Mouse (Mus musculus) neural tube, embryonic 13.5 days (tissue): ENCODE data around the gene Pygl. TPM values are rescaled to one million over a fixed set of nuclear protein-coding genes. Genes with fewer than 3 reads are reported as not detected.

Experiments
- ATAC-seq: fragments of 200-750 bp; cut with Nextera tagmentation; 2 replicates; pipeline ENCODE4 v1.8.0; 2017; ENCODE audit warnings: low read depth, mild to moderate bottlenecking, moderate TSS enrichment, moderate library complexity
- H3K27ac ChIP-seq: fragments of 300-500 bp; sonication (generic); replicated peaks from 2 replicates; pipeline ENCODE4 v1.5.1; 2015; ENCODE audit warnings: moderate library complexity, mild to moderate bottlenecking, inconsistent platforms
- H3K27me3 ChIP-seq: fragments of 300-500 bp; sonication (generic); 2 replicates; pipeline ENCODE4 v1.6.1; 2015; ENCODE audit warnings: mild to moderate bottlenecking, inconsistent platforms
- H3K36me3 ChIP-seq: fragments of 300-500 bp; sonication (generic); 2 replicates; pipeline ENCODE4 v1.6.1; 2015; ENCODE audit warnings: mild to moderate bottlenecking, inconsistent platforms
- H3K4me1 ChIP-seq: fragments of 300-500 bp; sonication (generic); replicated peaks from 2 replicates; pipeline ENCODE4 v1.6.1; 2015; ENCODE audit warnings: inconsistent platforms
- H3K4me2 ChIP-seq: fragments of 300-500 bp; sonication (generic); 2 replicates; pipeline ENCODE4 v1.6.1; 2015; ENCODE audit warnings: inconsistent platforms, mild to moderate bottlenecking, moderate library complexity
- H3K4me3 ChIP-seq: fragments of 300-500 bp; sonication (generic); 2 replicates; pipeline ENCODE4 v1.5.1; 2015; ENCODE audit warnings: mild to moderate bottlenecking, inconsistent platforms
- H3K9ac ChIP-seq: fragments of 300-500 bp; sonication (generic); 2 replicates; pipeline ENCODE4 v1.6.1; 2015; ENCODE audit warnings: moderate library complexity, mild to moderate bottlenecking, inconsistent platforms
- H3K9me3 ChIP-seq: fragments of 300-500 bp; sonication (generic); 2 replicates; pipeline ENCODE4 v1.6.1; 2016; ENCODE audit warnings: inconsistent platforms
- WGBS: fragments of 180-500 bp; shearing (Covaris S2); methylation state at CpG from one replicate; pipeline ENCODE4 v1.1.7; 2015; 5-methylcytosine and 5-hydroxymethylcytosine counted together
- polyA plus RNA-seq: library from polyadenylated mRNA; unstranded; fragments of >200 nt; fragmentation: Nextera tagmentation; extraction: Ambion mirVana; gene quantifications from 2 replicates; pipeline ENCODE4 v1.2.1, GENCODE M21; 2015

Pygl gene
- polyA plus RNA-seq, 1 experiment from 2014 or later: 6.4 TPM

- H3K27ac ChIP-seq: peak overlapping the region; percentile 75
- peak; percentile 62; the same call in 1 of the 2 replicates for ATAC-seq
- H3K4me3 ChIP-seq: no peak overlapping the region
- H3K4me2 ChIP-seq: no peak overlapping the region
- no peak overlapping the region for H3K9ac ChIP-seq
- H3K9me3 ChIP-seq: no peaks in the 10 kb centered on the region
- peaks cover 19% of the 10 kb centered on the region for H3K4me1 ChIP-seq
- peaks cover 20% of the 10 kb centered on the region for H3K36me3 ChIP-seq
- H3K27me3 ChIP-seq: no peaks in the 10 kb centered on the region
- WGBS: 27% methylated on average over 15 of the region's 15 CpGs
Observed at GRCm38 (mm10) chr12:70247683-70248474, 16.6 kb upstream of the Pygl start.

- H3K4me2 ChIP-seq: no peak overlapping the region
- ATAC-seq: no peak
- 80% methylated on average over 7 of the region's 7 CpGs for WGBS
- peaks cover 9% of the 10 kb centered on the region for H3K4me1 ChIP-seq
- no peak overlapping the region for H3K4me3 ChIP-seq
- no peak overlapping the region for H3K9ac ChIP-seq
- H3K27ac ChIP-seq: no peak overlapping the region
- peaks cover 16% of the 10 kb centered on the region; the same call in 1 of the 2 replicates for H3K36me3 ChIP-seq
- no peaks in the 10 kb centered on the region for H3K9me3 ChIP-seq
- H3K27me3 ChIP-seq: no peaks in the 10 kb centered on the region
Observed at GRCm38 (mm10) chr12:70242550-70242949, 11.3 kb upstream of the Pygl start.

GRCm38 (mm10) chr12:70239741-70240140 lies 8.5 kb upstream of the Pygl start:
- ATAC-seq: no peak
- no peak overlapping the region for H3K4me3 ChIP-seq
- peaks cover 13% of the 10 kb centered on the region for H3K4me1 ChIP-seq
- H3K27ac ChIP-seq: no peak overlapping the region
- H3K27me3 ChIP-seq: no peaks in the 10 kb centered on the region
- H3K36me3 ChIP-seq: 0 out of 2 replicates have a peak, but pooled peaks cover under 1% of the 10 kb centered on the region
- H3K9ac ChIP-seq: no peak overlapping the region
- WGBS: 76% methylated on average over 5 of the region's 5 CpGs
- H3K4me2 ChIP-seq: no peak overlapping the region
- H3K9me3 ChIP-seq: no peaks in the 10 kb centered on the region

- Histone ChIP-seq H3K27ac (no peak overlapping the region; the same call in 1 of the 2 replicates), H3K4me2 (no peak overlapping the region), H3K4me1 (peaks cover 14% of the 10 kb centered on the region), H3K9ac (no peak overlapping the region), H3K27me3 (no peaks in the 10 kb centered on the region), H3K4me3 (no peak overlapping the region), H3K36me3 (no peaks in the 10 kb centered on the region), H3K9me3 (no peaks in the 10 kb centered on the region)
- no peak for ATAC-seq
- WGBS: 34% methylated on average over 8 of the region's 8 CpGs
Observed at GRCm38 (mm10) chr12:70238604-70239003, 7.3 kb upstream of the Pygl start.

- H3K27ac ChIP-seq: peak overlapping the region; percentile 53
- ATAC-seq: peak; percentile 92
Observed at GRCm38 (mm10) chr12:70234938-70235484, 3.7 kb upstream of the Pygl start.

GRCm38 (mm10) chr12:70234411-70234810 lies 3.1 kb upstream of the Pygl start:
- peaks cover 17% of the 10 kb centered on the region for H3K4me1 ChIP-seq
- no peaks in the 10 kb centered on the region for H3K36me3 ChIP-seq
- 21% methylated on average over 6 of the region's 6 CpGs for WGBS
- no peak overlapping the region for H3K4me3 ChIP-seq
- H3K9ac ChIP-seq: no peak overlapping the region
- no peak overlapping the region for H3K27ac ChIP-seq
- peak overlapping the region; percentile 65; the same call in 1 of the 2 replicates for H3K4me2 ChIP-seq
- H3K27me3 ChIP-seq: 0 out of 2 replicates have a peak, but pooled peaks cover 2% of the 10 kb centered on the region
- no peaks in the 10 kb centered on the region for H3K9me3 ChIP-seq
- ATAC-seq: peak; percentile 82

More at GRCm38 (mm10) chr12:70234938-70235484, 3.7 kb upstream of the Pygl start:
- Histone ChIP-seq H3K4me3 (peak overlapping the region; percentile 32), H3K27me3 (0 out of 2 replicates have a peak, but pooled peaks cover 2% of the 10 kb centered on the region), H3K9me3 (no peaks in the 10 kb centered on the region), H3K4me2 (peak overlapping the region; percentile 65), H3K9ac (peak overlapping the region; percentile 61), H3K36me3 (no peaks in the 10 kb centered on the region), H3K4me1 (peaks cover 17% of the 10 kb centered on the region)
- whole genome bisulfite sequencing: 4% methylated on average over 13 of the region's 13 CpGs

- Histone ChIP-seq H3K9ac (no peak overlapping the region), H3K36me3 (no peaks in the 10 kb centered on the region), H3K27ac (no peak overlapping the region), H3K27me3 (0 out of 2 replicates have a peak, but pooled peaks cover 2% of the 10 kb centered on the region), H3K4me1 (peaks cover 13% of the 10 kb centered on the region), H3K4me3 (no peak overlapping the region), H3K4me2 (no peak overlapping the region), H3K9me3 (no peaks in the 10 kb centered on the region)
- 89% methylated on average over 6 of the region's 6 CpGs for WGBS
- no peak for ATAC-seq
Observed at GRCm38 (mm10) chr12:70233637-70234315, 2.5 kb upstream of the Pygl start.

- ATAC-seq: no peak
- Histone ChIP-seq H3K9me3 (no peaks in the 10 kb centered on the region), H3K27me3 (0 out of 2 replicates have a peak, but pooled peaks cover 2% of the 10 kb centered on the region), H3K4me1 (peaks cover 16% of the 10 kb centered on the region), H3K9ac (no peak overlapping the region), H3K4me2 (no peak overlapping the region), H3K27ac (no peak overlapping the region), H3K36me3 (no peaks in the 10 kb centered on the region), H3K4me3 (no peak overlapping the region)
- WGBS: 45% methylated on average over 5 of the region's 5 CpGs
Observed at GRCm38 (mm10) chr12:70232020-70232544, 794 bp upstream of the Pygl start.

GRCm38 (mm10) chr12:70228155-70228554 lies 3.1 kb downstream of the Pygl start:
- no peak overlapping the region for H3K9ac ChIP-seq
- H3K36me3 ChIP-seq: no peaks in the 10 kb centered on the region
- H3K27ac ChIP-seq: no peak overlapping the region
- no peak overlapping the region for H3K4me3 ChIP-seq
- peak overlapping the region; percentile 91 for H3K4me2 ChIP-seq
- no peaks in the 10 kb centered on the region for H3K9me3 ChIP-seq
- no peak for ATAC-seq
- 71% methylated on average over 11 of the region's 11 CpGs for WGBS
- peaks cover 18% of the 10 kb centered on the region; the same call in 1 of the 2 replicates for H3K4me1 ChIP-seq
- H3K27me3 ChIP-seq: peaks cover 9% of the 10 kb centered on the region

- Histone ChIP-seq H3K4me2 (peak overlapping the region; percentile 91), H3K27me3 (peaks cover 9% of the 10 kb centered on the region), H3K4me3 (peak overlapping the region; percentile 44), H3K36me3 (no peaks in the 10 kb centered on the region), H3K9me3 (no peaks in the 10 kb centered on the region), H3K4me1 (peaks cover 18% of the 10 kb centered on the region; the same call in 1 of the 2 replicates), H3K9ac (peak overlapping the region; percentile 71), H3K27ac (no peak overlapping the region)
- peak; percentile 79 for ATAC-seq
- 1% methylated on average over 51 of the region's 52 CpGs for WGBS
Observed at GRCm38 (mm10) chr12:70227121-70227932, 4.0 kb downstream of the Pygl start.

- Histone ChIP-seq H3K36me3 (no peaks in the 10 kb centered on the region), H3K9me3 (no peaks in the 10 kb centered on the region), H3K27ac (no peak overlapping the region), H3K27me3 (peaks cover 9% of the 10 kb centered on the region), H3K9ac (peak overlapping the region; percentile 71), H3K4me3 (peak overlapping the region; percentile 44), H3K4me1 (peaks cover 15% of the 10 kb centered on the region; the same call in 1 of the 2 replicates), H3K4me2 (peak overlapping the region; percentile 91)
- no peak for ATAC-seq
- 41% methylated on average over 5 of the region's 5 CpGs for WGBS
Observed at GRCm38 (mm10) chr12:70226655-70227054, 4.6 kb downstream of the Pygl start.
